Mouse (Mus musculus) bone marrow macrophage, adult 2 months (primary cell): ENCODE measurements around the gene Hils1.

Source experiments
- CTCF ChIP-seq: IDR thresholded peaks from 2 replicates; pipeline ENCODE4 v1.5.1; 2012; ENCODE audit warnings: low read depth, mild to moderate bottlenecking, low read length, moderate library complexity
- POLR2A ChIP-seq: IDR thresholded peaks from 2 replicates; pipeline ENCODE4 v1.6.1; 2012; ENCODE audit warnings: mild to moderate bottlenecking, low read depth, low read length, borderline replicate concordance

DNA sequence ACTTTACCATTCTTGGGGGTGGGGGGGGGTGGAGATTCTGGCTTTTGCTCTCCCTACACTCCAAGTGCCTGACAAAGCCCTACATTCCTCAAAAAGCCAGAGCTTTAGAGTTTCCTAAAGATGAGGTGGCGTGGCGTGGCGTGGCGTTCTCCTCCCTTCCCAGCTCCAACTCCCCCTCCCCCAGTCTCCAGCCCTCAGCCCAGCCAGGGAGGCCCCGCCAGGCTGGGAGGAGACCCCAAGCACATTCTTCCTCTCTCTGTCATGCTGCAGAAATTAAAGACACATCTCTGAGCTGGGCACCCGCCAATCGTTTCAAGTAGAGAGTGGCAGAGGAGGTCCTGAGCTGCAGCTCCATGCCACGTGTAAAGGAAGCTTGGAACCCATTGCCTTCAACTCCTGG lies 33.8 kb upstream of the Hils1 start:
- TF ChIP-seq CTCF, result no peak
- no peak for TF ChIP-seq POLR2A
